Mouse (Mus musculus) stomach, postnatal 0 days (tissue): ENCODE measurements around the gene Ppm1h. TPM values are rescaled to one million over a fixed set of nuclear protein-coding genes. Genes with fewer than 3 reads are reported as not detected.

Experiments
- ATAC-seq: fragments of 200-750 bp; cut with Nextera tagmentation; 2 replicates; pipeline ENCODE4 v1.8.0; 2017; ENCODE audit not compliant: low FRiP score, low TSS enrichment
- DNase-seq: peaks from one replicate; pipeline ENCODE4 v3.0.0-alpha.2; 2016; ENCODE audit warnings: low spot score
- H3K27ac ChIP-seq: fragments of 300-500 bp; sonication (generic); replicated peaks from 2 replicates; pipeline ENCODE4 v1.5.1; 2014; ENCODE audit warnings: mild to moderate bottlenecking, control low read depth
- H3K27me3 ChIP-seq: fragments of 300-500 bp; sonication (generic); 2 replicates; pipeline ENCODE4 v1.6.1; 2014; ENCODE audit warnings: low read length; ENCODE audit not compliant: control insufficient read depth, insufficient read depth
- H3K36me3 ChIP-seq: fragments of 300-500 bp; sonication (generic); 2 replicates; pipeline ENCODE4 v1.6.1; 2014; ENCODE audit warnings: low read length, mixed read lengths; ENCODE audit not compliant: control insufficient read depth, insufficient read depth
- H3K4me1 ChIP-seq: fragments of 300-500 bp; sonication (generic); replicated peaks from 2 replicates; pipeline ENCODE4 v1.6.1; 2014; ENCODE audit warnings: antibody characterized with exemption; ENCODE audit not compliant: control insufficient read depth, insufficient read depth
- H3K4me2 ChIP-seq: fragments of 300-500 bp; sonication (generic); replicated peaks from 2 replicates; pipeline ENCODE4 v1.6.1; 2014; ENCODE audit warnings: low read depth, mild to moderate bottlenecking, control low read depth, moderate library complexity
- H3K4me3 ChIP-seq: fragments of 300-500 bp; sonication (generic); 2 replicates; pipeline ENCODE4 v1.5.1; 2014; ENCODE audit warnings: low read depth, low read length, control low read depth
- H3K9ac ChIP-seq: fragments of 300-500 bp; sonication (generic); 2 replicates; pipeline ENCODE4 v1.6.1; 2014; ENCODE audit warnings: mild to moderate bottlenecking, low read length, control low read depth, mixed read lengths
- H3K9me3 ChIP-seq: fragments of 300-500 bp; sonication (generic); 2 replicates; pipeline ENCODE4 v1.6.1; 2016; ENCODE audit warnings: low read length; ENCODE audit not compliant: control insufficient read depth
- CTCF ChIP-seq: IDR thresholded peaks from 2 replicates; pipeline ENCODE4 v1.5.1; 2016; ENCODE audit warnings: antibody characterized with exemption, low read depth, mild to moderate bottlenecking, moderate library complexity
- EP300 ChIP-seq: optimal IDR thresholded peaks from 2 replicates; pipeline ENCODE3; 2016; ENCODE audit warnings: antibody characterized with exemption
- WGBS: fragments of 180-500 bp; shearing (Covaris S2); extraction: QIAGEN DNeasy Blood & Tissue Kit; methylation state at CpG from one replicate; pipeline ENCODE4 v1.1.7; 2014; 5-methylcytosine and 5-hydroxymethylcytosine counted together
- polyA plus RNA-seq: library from polyadenylated mRNA; unstranded; fragments of >200 nt; fragmentation: Nextera tagmentation; extraction: Ambion mirVana; gene quantifications from 2 replicates; pipeline ENCODE4 v1.2.1, GENCODE M21; 2015

Gene Ppm1h
- polyA plus RNA-seq, 1 experiment from 2014 or later = 7.6 TPM

DNA sequence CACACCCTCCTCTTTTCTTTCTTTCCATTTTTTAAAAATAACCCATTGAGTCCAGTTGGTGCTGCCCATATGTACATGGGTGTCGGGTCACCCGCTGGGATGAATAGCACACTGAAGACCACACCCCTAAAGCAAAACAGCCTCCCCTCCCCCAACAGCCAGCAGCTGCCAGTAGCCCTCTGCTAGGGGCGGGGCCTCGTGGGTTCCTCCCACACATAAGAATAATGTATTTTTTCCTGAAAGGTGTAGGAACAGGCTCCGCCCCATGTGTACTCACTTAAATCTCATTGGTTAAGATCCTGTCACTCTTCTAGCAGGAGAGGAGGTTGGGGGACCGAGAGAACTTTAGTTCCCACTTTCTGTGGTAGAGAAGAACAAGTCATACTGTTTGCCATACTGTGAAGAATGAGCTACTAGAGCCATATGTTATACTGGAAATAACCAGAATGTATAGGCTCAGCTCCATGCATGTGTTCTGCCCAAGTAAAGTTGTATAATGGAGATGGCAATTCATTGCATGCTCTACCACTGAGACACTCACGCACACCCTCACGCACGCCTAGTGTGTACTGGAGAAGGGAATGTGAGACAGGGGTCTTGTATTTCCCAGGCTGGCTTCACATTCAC lies 231.0 kb downstream of the Ppm1h start:
- Histone ChIP-seq H3K4me3 (no peak overlapping the region), H3K4me1 (no peaks in the 10 kb centered on the region), H3K9me3 (no peaks in the 10 kb centered on the region), H3K27ac (no peak overlapping the region), H3K27me3 (no peaks in the 10 kb centered on the region), H3K4me2 (no peak overlapping the region), H3K9ac (no peak overlapping the region), H3K36me3 (no peaks in the 10 kb centered on the region; the same call in 1 of the 2 replicates)
- 81% methylated on average over 9 of the region's 9 CpGs for WGBS
- ATAC-seq = no peak
- TF ChIP-seq EP300 (no peak), CTCF (no peak)
- DNase-seq = no peak

DNA sequence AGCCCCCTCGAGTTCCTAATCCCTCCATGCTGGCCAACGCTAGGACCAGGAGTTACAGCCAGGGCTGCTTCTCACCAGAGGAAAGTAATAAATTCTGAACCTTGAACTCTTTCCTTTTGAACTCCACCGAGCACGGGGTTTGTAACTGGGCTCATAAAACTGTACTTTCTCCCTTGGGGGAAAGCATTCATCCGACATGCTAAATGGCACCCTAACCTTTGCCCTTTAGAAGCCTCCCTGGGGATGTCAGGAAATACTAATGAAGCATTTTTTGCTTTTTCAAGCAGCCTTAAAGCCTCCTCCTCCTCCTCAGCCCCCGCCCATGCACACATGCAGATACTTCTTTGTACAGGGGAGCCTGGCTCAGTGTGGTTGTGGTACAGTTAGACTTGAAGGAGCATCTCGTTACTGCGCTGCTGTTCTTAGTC lies 232.2 kb downstream of the Ppm1h start:
- TF ChIP-seq CTCF (no peak), EP300 (no peak)
- Histone ChIP-seq H3K27ac (peak overlapping the region; percentile 78), H3K4me3 (no peak overlapping the region), H3K4me2 (no peak overlapping the region), H3K4me1 (no peaks in the 10 kb centered on the region), H3K9me3 (no peaks in the 10 kb centered on the region), H3K9ac (no peak overlapping the region), H3K36me3 (no peaks in the 10 kb centered on the region), H3K27me3 (no peaks in the 10 kb centered on the region)
- WGBS = 44% methylated on average over 8 of the region's 8 CpGs
- no peak for ATAC-seq
- no peak for DNase-seq

DNA sequence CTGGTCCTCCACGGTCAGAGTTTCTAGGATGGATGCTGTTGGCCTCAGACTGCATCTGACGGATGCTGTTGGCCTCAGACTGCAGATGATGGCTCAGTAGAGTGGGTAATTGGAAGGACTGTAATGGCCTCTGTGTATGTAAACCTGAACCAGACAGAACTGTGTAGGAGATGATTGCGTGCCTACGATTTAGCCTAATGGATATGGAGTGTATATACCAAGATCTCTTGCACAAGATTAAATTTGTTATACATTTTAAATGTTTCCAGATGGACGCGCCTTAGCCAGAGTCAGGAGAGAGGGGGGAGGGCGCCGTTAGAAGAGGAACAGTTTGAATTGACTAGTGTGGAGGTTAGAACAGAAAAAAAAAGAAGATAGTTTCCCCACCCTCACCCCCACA lies 233.1 kb downstream of the Ppm1h start:
- H3K4me3 ChIP-seq = no peak overlapping the region
- no peaks in the 10 kb centered on the region for H3K36me3 ChIP-seq
- no peak overlapping the region for H3K9ac ChIP-seq
- H3K27ac ChIP-seq = peak overlapping the region; percentile 78
- no peaks in the 10 kb centered on the region for H3K27me3 ChIP-seq
- no peaks in the 10 kb centered on the region for H3K9me3 ChIP-seq
- TF ChIP-seq EP300 (no peak), CTCF (no peak)
- H3K4me2 ChIP-seq = no peak overlapping the region
- ATAC-seq (peak; percentile 57; the same call in 1 of the 2 replicates), DNase-seq (no peak)
- no peaks in the 10 kb centered on the region for H3K4me1 ChIP-seq
- WGBS = 49% methylated on average over 8 of the region's 8 CpGs

GRCm38 (mm10) chr10:122912086-122912690 lies 233.6 kb downstream of the Ppm1h start:
- Histone ChIP-seq H3K4me1 (no peaks in the 10 kb centered on the region), H3K4me2 (peak overlapping the region; percentile 42), H3K27ac (peak overlapping the region; percentile 93), H3K36me3 (no peaks in the 10 kb centered on the region), H3K4me3 (0 out of 2 replicates have a peak overlapping the region, but pooled peaks have one; percentile 12), H3K27me3 (no peaks in the 10 kb centered on the region), H3K9me3 (no peaks in the 10 kb centered on the region), H3K9ac (peak overlapping the region; percentile 38; the same call in 1 of the 2 replicates)
- DNase-seq (peak; percentile 27), ATAC-seq (peak; percentile 57; the same call in 1 of the 2 replicates)
- 26% methylated on average over 11 of the region's 12 CpGs for whole genome bisulfite sequencing
- TF ChIP-seq EP300 (no peak), CTCF (no peak)

- no peaks in the 10 kb centered on the region for H3K36me3 ChIP-seq
- H3K4me3 ChIP-seq = peak overlapping the region; percentile 12; the same call in 1 of the 2 replicates
- H3K9me3 ChIP-seq = no peaks in the 10 kb centered on the region
- peak overlapping the region; percentile 93 for H3K27ac ChIP-seq
- no peaks in the 10 kb centered on the region for H3K4me1 ChIP-seq
- ATAC-seq = peak; percentile 86
- H3K4me2 ChIP-seq = peak overlapping the region; percentile 42
- TF ChIP-seq CTCF = no peak
- TF ChIP-seq EP300 = no peak
- H3K9ac ChIP-seq = peak overlapping the region; percentile 38; the same call in 1 of the 2 replicates
- 11% methylated on average over 19 of the region's 19 CpGs for WGBS
- no peaks in the 10 kb centered on the region for H3K27me3 ChIP-seq
- DNase-seq = peak; percentile 67
These were observed 234.3 kb downstream of the Ppm1h start for GRCm38 (mm10) chr10:122912701-122913368.
